Comparison of ENCODE assay signal across 8 mouse cellular contexts in genomic region chr1:164250391-164251150, GRCm38 (mm10). TPM values are rescaled to one million over a fixed set of nuclear protein-coding genes. Genes with fewer than 3 reads are reported as not detected.
DNase-seq lines count a peak whose midpoint lies in the region; ATAC-seq and TF ChIP-seq lines count a peak whose summit lies in the region.

No protein-coding gene starts in this region.

- no peaks in the 10 kb centered on the region for H3K79me2 ChIP-seq in heart, adult 2 months (replicated peaks; ENCODE audit: control insufficient read depth, insufficient read depth, low read length)

- TF ChIP-seq CTCF in heart, adult 2 months (IDR thresholded peaks at IDR 0.05) = no peak
- no peak for TF ChIP-seq CTCF in stomach, postnatal 0 days (IDR thresholded peaks at IDR 0.05; ENCODE audit: low read depth)

- TF ChIP-seq EP300 in heart, adult 2 months (IDR thresholded peaks at IDR 0.05; ENCODE audit: insufficient read depth, low read depth, low read length) = no peak
- TF ChIP-seq EP300 in stomach, postnatal 0 days (optimal IDR thresholded peaks at IDR 0.05) = no peak

- H3K9me3 ChIP-seq in forebrain, embryonic 16.5 days (ENCODE audit: control insufficient read depth, low read length) = no peaks in the 10 kb centered on the region
- no peaks in the 10 kb centered on the region for H3K9me3 ChIP-seq in stomach, postnatal 0 days (ENCODE audit: control insufficient read depth, low read length)

- no peaks in the 10 kb centered on the region for H3K27me3 ChIP-seq in heart, adult 2 months (ENCODE audit: control insufficient read depth, insufficient read depth, low read length)
- H3K27me3 ChIP-seq in forebrain, embryonic 16.5 days (replicated peaks; ENCODE audit: control insufficient read depth, insufficient read depth, low read length) = no peaks in the 10 kb centered on the region
- H3K27me3 ChIP-seq in stomach, postnatal 0 days (ENCODE audit: control insufficient read depth, insufficient read depth, low read length) = no peaks in the 10 kb centered on the region

- 0 out of 2 replicates have a peak overlapping the region, but pooled peaks have one; percentile 8 for H3K9ac ChIP-seq in heart, adult 2 months (ENCODE audit: low read depth, low read length)
- H3K9ac ChIP-seq in forebrain, embryonic 16.5 days (replicated peaks; ENCODE audit: low read depth, low read length) = no peak overlapping the region; the same call in 1 of the 2 replicates
- H3K9ac ChIP-seq in stomach, postnatal 0 days (ENCODE audit: low read length) = peak overlapping the region; percentile 41

- peak overlapping the region; percentile 81 for H3K27ac ChIP-seq in heart, adult 2 months
- no peak overlapping the region for H3K27ac ChIP-seq in forebrain, embryonic 16.5 days (ENCODE audit: low read length)
- H3K27ac ChIP-seq in stomach, postnatal 0 days (replicated peaks) = peak overlapping the region; percentile 36

- no peak for DNase-seq in heart, adult 2 months
- no peak for DNase-seq in heart, postnatal 36 days
- DNase-seq in MEL-GATA-1-ER (ENCODE audit: extremely low read depth, low read depth) (peak; percentile 39), liver (peak; percentile 60)
- DNase-seq in stomach, postnatal 0 days (ENCODE audit: low spot score) = no peak
- no peak for DNase-seq in ovary, postnatal 14 days (ENCODE audit: low spot score)
- DNase-seq in spleen, adult 12 weeks (ENCODE audit: low spot score) = no peak

- no peak for TF ChIP-seq POLR2A in heart, adult 2 months (IDR thresholded peaks at IDR 0.05; ENCODE audit: insufficient read depth, low read depth, low read length)

- H3K4me1 ChIP-seq in heart, adult 2 months (ENCODE audit: control insufficient read depth, insufficient read depth, low read length) = peaks cover 6% of the 10 kb centered on the region
- H3K4me1 ChIP-seq in forebrain, embryonic 16.5 days (replicated peaks; ENCODE audit: control insufficient read depth, insufficient read depth, low read length) = peaks cover 19% of the 10 kb centered on the region
- H3K4me1 ChIP-seq in stomach, postnatal 0 days (replicated peaks; ENCODE audit: control insufficient read depth, insufficient read depth) = no peaks in the 10 kb centered on the region; the same call in none of the 2 replicates

- intact Hi-C loops in heart, adult 2 months (cut with DNase I) = no loop called here
- intact Hi-C loops in heart, postnatal 36 days (cut with DNase I) = no loop called here

- WGBS in heart, adult 2 months = 52% methylated on average over 8 of the region's 8 CpGs
- WGBS in forebrain, embryonic 16.5 days = 61% methylated on average over 8 of the region's 8 CpGs
- 46% methylated on average over 8 of the region's 8 CpGs for WGBS in stomach, postnatal 0 days

- peak overlapping the region; percentile 57; the same call in 1 of the 2 replicates for H3K4me2 ChIP-seq in forebrain, embryonic 16.5 days (ENCODE audit: low read length)
- H3K4me2 ChIP-seq in stomach, postnatal 0 days (replicated peaks; ENCODE audit: low read depth) = peak overlapping the region; percentile 91

- peak overlapping the region; percentile 90; the same call in 1 of the 2 replicates for H3K4me3 ChIP-seq in heart, adult 2 months
- no peak overlapping the region for H3K4me3 ChIP-seq in forebrain, embryonic 16.5 days (replicated peaks; ENCODE audit: low read length)
- peak overlapping the region; percentile 81 for H3K4me3 ChIP-seq in stomach, postnatal 0 days (ENCODE audit: low read depth, low read length)

- H3K36me3 ChIP-seq in heart, adult 2 months (ENCODE audit: control insufficient read depth, insufficient read depth, low read length) = no peaks in the 10 kb centered on the region
- no peaks in the 10 kb centered on the region for H3K36me3 ChIP-seq in forebrain, embryonic 16.5 days (ENCODE audit: control insufficient read depth, insufficient read depth)
- no peaks in the 10 kb centered on the region for H3K36me3 ChIP-seq in stomach, postnatal 0 days (ENCODE audit: control insufficient read depth, insufficient read depth, low read length)

- no peak for ATAC-seq in forebrain, embryonic 16.5 days
- ATAC-seq in stomach, postnatal 0 days (ENCODE audit: low FRiP score, low TSS enrichment) = no peak

RNA-seq across cellular contexts. Expression of gene Slc19a2, which starts 1.7 kb away (rescaled TPM):
- total RNA-seq in heart, adult 2 months (2021) = 1 to 10 TPM; 5.0 to 7.8 TPM
- polyA plus RNA-seq in heart, adult 2 months (2012; rRNA removed) = 7.6 and 14.6 TPM in 2 replicates
- 1 to 10 TPM; 7.1 to 8.7 TPM for total RNA-seq in heart, postnatal 36 days (2021)
- polyA plus RNA-seq in forebrain, embryonic 16.5 days (2015; fragmentation: Nextera tagmentation; extraction: Ambion mirVana) = 7.5 and 8.0 TPM in 2 replicates
- polyA plus RNA-seq in stomach, postnatal 0 days (2015; fragmentation: Nextera tagmentation; extraction: Ambion mirVana) = 14.8 and 15.3 TPM in 2 replicates

RNA-seq across cellular contexts. Expression of gene Ccdc181, which starts 24.8 kb away (rescaled TPM):
- 1 to 10 TPM; 8.6 to 9.2 TPM for total RNA-seq in heart, adult 2 months (2021)
- polyA plus RNA-seq in heart, adult 2 months (2012; rRNA removed) = 2.7 TPM in 2 replicates
- total RNA-seq in heart, postnatal 36 days (2021) = 10 to 100 TPM in 1 of 2 experiments, 1 to 10 TPM in 1; 9.2 to 10.4 TPM
- polyA plus RNA-seq in forebrain, embryonic 16.5 days (2015; fragmentation: Nextera tagmentation; extraction: Ambion mirVana) = 22.7 and 25.5 TPM in 2 replicates
- polyA plus RNA-seq in stomach, postnatal 0 days (2015; fragmentation: Nextera tagmentation; extraction: Ambion mirVana) = 7.5 and 8.6 TPM in 2 replicates

RNA-seq across cellular contexts. Expression of gene Nme7, which starts 53.4 kb away (rescaled TPM):
- 1 to 10 TPM; 3.6 to 3.7 TPM for total RNA-seq in heart, adult 2 months (2021)
- polyA plus RNA-seq in heart, adult 2 months (2012; rRNA removed) = 2.1 and 3.0 TPM in 2 replicates
- total RNA-seq in heart, postnatal 36 days (2021) = 1 to 10 TPM; 5.2 to 5.3 TPM
- polyA plus RNA-seq in forebrain, embryonic 16.5 days (2015; fragmentation: Nextera tagmentation; extraction: Ambion mirVana) = 43.3 and 45.4 TPM in 2 replicates
- polyA plus RNA-seq in stomach, postnatal 0 days (2015; fragmentation: Nextera tagmentation; extraction: Ambion mirVana) = 14.9 and 17.8 TPM in 2 replicates

RNA-seq across cellular contexts. Expression of gene Blzf1, which starts 56.7 kb away (rescaled TPM):
- total RNA-seq in heart, adult 2 months (2021) = 10 to 100 TPM; 23.1 to 23.6 TPM
- 4.7 and 10.2 TPM in 2 replicates for polyA plus RNA-seq in heart, adult 2 months (2012; rRNA removed)
- 10 to 100 TPM; 24.5 to 24.6 TPM for total RNA-seq in heart, postnatal 36 days (2021)
- polyA plus RNA-seq in forebrain, embryonic 16.5 days (2015; fragmentation: Nextera tagmentation; extraction: Ambion mirVana) = 31.6 and 33.7 TPM in 2 replicates
- 48.7 and 50.5 TPM in 2 replicates for polyA plus RNA-seq in stomach, postnatal 0 days (2015; fragmentation: Nextera tagmentation; extraction: Ambion mirVana)

Comparison
In these comparisons a context has a peak if more than half of its experiments do, and no peak if none do; other contexts are left out.
1. DNase-seq: peak in MEL-GATA-1-ER (single experiment) and liver (single experiment); none in heart, adult 2 months (0 of 2), heart, postnatal 36 days (0 of 2), stomach, postnatal 0 days (single experiment), ovary, postnatal 14 days (single experiment) and spleen, adult 12 weeks (single experiment).